Mouse (Mus musculus) mesoderm, embryonic 11.5 days (tissue): Measurements from ENCODE around the gene Tspear.

ENCODE experiments used
- DNase-seq: peaks from one replicate; pipeline ENCODE4 v3.0.0-alpha.2; 2012; ENCODE audit warnings: low read depth, low spot score

Tspear gene

GRCm38 (mm10) chr10:77869651-77870050 lies 183.3 kb downstream of the Tspear start:
- DNase-seq = no peak

- no peak for DNase-seq
Observed at GRCm38 (mm10) chr10:77878985-77879384, 192.6 kb downstream of the Tspear start.

GRCm38 (mm10) chr10:77880305-77880704 lies 193.9 kb downstream of the Tspear start:
- DNase-seq = no peak

- DNase-seq = peak; percentile 8
Observed at GRCm38 (mm10) chr10:77882553-77882952, 196.2 kb downstream of the Tspear start.

- peak; percentile 43 for DNase-seq
Observed at GRCm38 (mm10) chr10:77886007-77886747, 199.8 kb downstream of the Tspear start.

GRCm38 (mm10) chr10:77890987-77891565 lies 204.7 kb downstream of the Tspear start:
- DNase-seq = no peak

GRCm38 (mm10) chr10:77895562-77895961 lies 209.2 kb downstream of the Tspear start:
- no peak for DNase-seq

GRCm38 (mm10) chr10:77900126-77900525 lies 213.8 kb downstream of the Tspear start:
- no peak for DNase-seq

- no peak for DNase-seq
Observed at GRCm38 (mm10) chr10:77900903-77901818, 214.8 kb downstream of the Tspear start.

GRCm38 (mm10) chr10:77901871-77902210 lies 215.5 kb downstream of the Tspear start:
- no peak for DNase-seq

GRCm38 (mm10) chr10:77902211-77902893 lies 216.0 kb downstream of the Tspear start, which contains the start of gene Lrrc3:
Gene Lrrc3, minus strand, starts transcription at chr10:77902536.
- DNase-seq = peak; percentile 58

GRCm38 (mm10) chr10:77902894-77903715 lies 216.7 kb downstream of the Tspear start:
- peak; percentile 73 for DNase-seq

- no peak for DNase-seq
Observed at GRCm38 (mm10) chr10:77912605-77913004, 226.2 kb downstream of the Tspear start.

GRCm38 (mm10) chr10:77913292-77913691 lies 226.9 kb downstream of the Tspear start:
- no peak for DNase-seq

- peak; percentile 40 for DNase-seq
Observed at GRCm38 (mm10) chr10:77916636-77917335, 230.4 kb downstream of the Tspear start.

GRCm38 (mm10) chr10:77921009-77921408 lies 234.6 kb downstream of the Tspear start:
- DNase-seq = no peak

GRCm38 (mm10) chr10:77922681-77923080 lies 236.3 kb downstream of the Tspear start:
- no peak for DNase-seq

GRCm38 (mm10) chr10:77926140-77926539 lies 239.8 kb downstream of the Tspear start:
- DNase-seq = peak; percentile 48

GRCm38 (mm10) chr10:77927375-77927774 lies 241.0 kb downstream of the Tspear start:
- DNase-seq = no peak
